Mouse (Mus musculus) myocyte (in vitro differentiated cells): Measurements from ENCODE around the gene Syne2. TPM values are rescaled to one million over a fixed set of nuclear protein-coding genes. Genes with fewer than 3 reads are reported as not detected.

Source experiments
- H3K27me3 ChIP-seq: one replicate; pipeline ENCODE4 v1.6.1; 2011; ENCODE audit not compliant: control insufficient read depth, insufficient read depth, insufficient read length
- H3K36me3 ChIP-seq: one replicate; pipeline ENCODE4 v1.6.1; 2011; ENCODE audit not compliant: control insufficient read depth, insufficient read depth
- H3K4me2 ChIP-seq: one replicate; pipeline ENCODE4 v1.6.1; 2011; ENCODE audit warnings: low read depth, control low read depth
- H3K4me3 ChIP-seq: one replicate; pipeline ENCODE4 v1.5.1; 2011; ENCODE audit warnings: mild to moderate bottlenecking, control low read depth, moderate library complexity
- H3K79me2 ChIP-seq: one replicate; pipeline ENCODE4 v1.6.1; 2011; ENCODE audit not compliant: control insufficient read depth, insufficient read depth
- H3ac ChIP-seq: one replicate; pipeline ENCODE4 v1.6.1; 2011; ENCODE audit not compliant: control insufficient read depth, insufficient read length
- CEBPB ChIP-seq: IDR thresholded peaks from 2 replicates; pipeline ENCODE4 v1.6.1; 2011; ENCODE audit warnings: mild to moderate bottlenecking, moderate library complexity; ENCODE audit not compliant: poor library complexity, insufficient read depth, severe bottlenecking
- E2F4 ChIP-seq: IDR thresholded peaks from one replicate; pipeline ENCODE4 v1.6.1; 2011; ENCODE audit warnings: mild to moderate bottlenecking, control low read depth, moderate library complexity; ENCODE audit not compliant: insufficient read depth
- MAX ChIP-seq: IDR thresholded peaks from one replicate; pipeline ENCODE4 v1.6.1; 2011; ENCODE audit warnings: low read depth, mild to moderate bottlenecking, control low read depth
- MYOD1 ChIP-seq, 3 experiments: IDR thresholded peaks; one replicate each; pipeline ENCODE4 v1.6.1; 2011; ENCODE audit warnings: control low read depth in 2 of 3, low read depth in 2 of 3, mild to moderate bottlenecking in 2 of 3, moderate library complexity in 1 of 3; ENCODE audit not compliant: insufficient read length in 2 of 3, control insufficient read depth in 1 of 3
- MYOG ChIP-seq, 3 experiments: IDR thresholded peaks; one replicate each; pipeline ENCODE4 v1.6.1; 2011; ENCODE audit warnings: control low read depth in 2 of 3, low read depth in 2 of 3, mild to moderate bottlenecking in 2 of 3; ENCODE audit not compliant: insufficient read length in 2 of 3, control insufficient read depth in 1 of 3, insufficient read depth in 1 of 3
- POLR2A ChIP-seq: IDR thresholded peaks from one replicate; pipeline ENCODE4 v1.6.1; 2011; ENCODE audit warnings: low read depth, mild to moderate bottlenecking, control low read depth, moderate library complexity; ENCODE audit not compliant: insufficient read length
- POLR2AphosphoS2 ChIP-seq: IDR thresholded peaks from one replicate; pipeline ENCODE4 v1.6.1; 2011; ENCODE audit warnings: low read depth, control low read depth; ENCODE audit not compliant: insufficient read length
- REST ChIP-seq: IDR thresholded peaks from one replicate; pipeline ENCODE4 v1.6.1; 2011; ENCODE audit warnings: mild to moderate bottlenecking, control low read depth, moderate library complexity; ENCODE audit not compliant: insufficient read depth, insufficient read length
- SRF ChIP-seq: IDR thresholded peaks from one replicate; pipeline ENCODE4 v1.6.1; 2011; ENCODE audit warnings: low read depth; ENCODE audit not compliant: control insufficient read depth, insufficient read length
- TCF12 ChIP-seq: IDR thresholded peaks from one replicate; pipeline ENCODE4 v1.6.1; 2011; ENCODE audit warnings: mild to moderate bottlenecking, control low read depth; ENCODE audit not compliant: poor library complexity, insufficient read depth, severe bottlenecking
- TCF3 ChIP-seq: IDR thresholded peaks from one replicate; pipeline ENCODE4 v1.6.1; 2011; ENCODE audit warnings: low read depth, control low read depth; ENCODE audit not compliant: insufficient read length
- USF1 ChIP-seq: IDR thresholded peaks from one replicate; pipeline ENCODE4 v1.6.1; 2011; ENCODE audit warnings: low read depth, mild to moderate bottlenecking, control low read depth, moderate library complexity
- polyA plus RNA-seq: library from polyadenylated mRNA; unstranded; fragments of >200 nt; fragmentation: generic; extraction: Trizol; gene quantifications from one replicate; pipeline ENCODE4 v1.2.1, GENCODE M21; 2012; ENCODE audit warnings: missing spikeins

Syne2 gene
- polyA plus RNA-seq, 1 experiment: 3.7 TPM

DNA sequence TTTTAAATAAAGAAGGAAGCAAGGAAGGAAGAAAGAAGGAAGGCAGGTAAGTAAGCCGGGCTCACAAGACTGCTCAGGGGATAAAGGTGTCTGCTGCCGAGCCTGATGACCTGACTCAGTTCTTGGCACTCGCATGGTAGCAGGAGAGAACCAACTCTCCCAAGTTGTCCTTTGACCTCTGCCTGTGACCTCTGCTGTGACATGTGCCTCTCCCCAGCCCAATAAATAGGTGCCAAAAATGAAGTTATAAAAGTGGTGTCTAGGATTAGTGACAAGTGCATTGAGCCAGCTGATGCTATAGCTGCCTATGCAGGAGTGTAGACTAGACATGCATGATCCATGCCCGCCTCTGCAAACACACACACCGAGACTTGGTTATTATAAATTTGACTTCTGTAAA is 73.3 kb downstream of the Syne2 start:
- Histone ChIP-seq H3K79me2 (no peaks in the 10 kb centered on the region), H3K36me3 (no peaks in the 10 kb centered on the region), H3K27me3 (no peaks in the 10 kb centered on the region), H3K4me3 (no peak overlapping the region), H3ac (no peak overlapping the region), H3K4me2 (no peak overlapping the region)
- TF ChIP-seq POLR2A (no peak), SRF (no peak), E2F4 (no peak), REST (no peak), TCF12 (no peak), USF1 (no peak), MAX (no peak), TCF3 (no peak), MYOD1 (IDR thresholded peaks at IDR 0.05; ENCODE audit: control insufficient read depth in 1 of 3, insufficient read length in 2 of 3, low read depth in 2 of 3) (no peak)

DNA sequence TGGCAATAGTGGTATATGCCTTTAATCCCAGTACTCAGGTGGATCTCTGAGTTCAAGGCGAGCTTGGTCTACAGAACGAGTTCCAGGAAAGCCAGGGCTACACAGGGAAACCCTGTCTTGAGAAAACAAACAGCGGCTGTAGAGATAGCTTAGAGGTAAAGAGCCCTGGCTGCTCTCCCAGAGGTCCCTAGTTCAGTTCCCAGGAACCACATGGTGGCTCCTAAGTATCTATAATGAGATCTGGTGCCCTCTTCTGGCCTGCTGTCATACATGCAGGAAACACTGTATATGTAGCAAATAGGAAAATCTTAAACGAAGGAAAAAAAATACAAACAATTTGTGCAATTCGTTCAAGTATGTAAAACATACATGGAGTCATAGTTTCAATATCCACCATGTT is 75.5 kb downstream of the Syne2 start:
- no peak overlapping the region for H3K4me2 ChIP-seq
- H3K4me3 ChIP-seq: no peak overlapping the region
- no peaks in the 10 kb centered on the region for H3K27me3 ChIP-seq
- no peaks in the 10 kb centered on the region for H3K36me3 ChIP-seq
- no peaks in the 10 kb centered on the region for H3K79me2 ChIP-seq
- H3ac ChIP-seq: no peak overlapping the region
- TF ChIP-seq POLR2AphosphoS2 (no peak), TCF3 (no peak), SRF (no peak), E2F4 (no peak), USF1 (no peak), MAX (no peak), MYOG (IDR thresholded peaks at IDR 0.05; ENCODE audit: control insufficient read depth in 1 of 3, insufficient read depth in 1 of 3, insufficient read length in 2 of 3, low read depth in 2 of 3) (no peak), TCF12 (no peak), MYOD1 (IDR thresholded peaks at IDR 0.05; ENCODE audit: control insufficient read depth in 1 of 3, insufficient read length in 2 of 3, low read depth in 2 of 3) (no peak), REST (no peak), POLR2A (no peak), CEBPB (no peak)

DNA sequence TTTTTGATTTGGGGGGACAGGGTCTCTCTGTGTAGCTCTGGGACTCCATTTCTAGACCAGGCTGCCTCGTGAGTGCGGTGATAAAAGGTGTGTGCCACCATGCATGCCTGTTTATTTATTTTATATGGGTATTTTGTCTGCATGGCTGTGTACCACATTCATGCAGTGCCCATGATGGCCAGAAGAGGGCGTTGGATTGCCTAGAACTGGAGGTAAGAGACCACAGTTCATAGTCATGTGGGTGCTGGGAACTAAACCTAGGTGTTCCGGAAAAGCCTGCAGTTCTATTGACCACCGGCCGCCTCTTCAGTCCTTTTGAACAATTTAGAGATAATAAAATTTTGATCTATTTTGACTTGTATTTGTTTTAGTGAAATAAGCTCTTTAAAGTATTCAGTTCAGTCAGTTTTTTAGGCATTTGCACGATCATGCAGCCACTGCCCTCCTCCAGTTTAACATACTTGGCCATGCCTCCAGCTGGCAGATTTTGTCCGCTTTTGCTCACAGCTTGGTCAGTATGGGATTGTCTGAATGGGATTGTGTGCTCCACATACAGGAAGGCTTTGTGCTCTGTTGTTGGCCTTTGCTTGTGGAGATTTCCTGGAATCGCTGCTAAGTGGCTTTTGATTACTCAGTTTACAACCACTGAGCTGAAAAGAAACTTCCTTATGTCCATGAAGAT is 76.5 kb downstream of the Syne2 start:
- TF ChIP-seq REST: no peak
- TF ChIP-seq USF1: no peak
- no peak for TF ChIP-seq SRF
- TF ChIP-seq POLR2AphosphoS2: no peak
- TF ChIP-seq MAX: no peak
- no peaks in the 10 kb centered on the region for H3K36me3 ChIP-seq

GRCm38 (mm10) chr12:75894998-75895331 is 77.0 kb downstream of the Syne2 start:
- Histone ChIP-seq H3K4me2 (no peak overlapping the region), H3K36me3 (no peaks in the 10 kb centered on the region), H3K27me3 (no peaks in the 10 kb centered on the region), H3ac (no peak overlapping the region), H3K79me2 (no peaks in the 10 kb centered on the region), H3K4me3 (no peak overlapping the region)
- TF ChIP-seq MAX (no peak), TCF3 (no peak), MYOG (IDR thresholded peaks at IDR 0.05; ENCODE audit: control insufficient read depth in 1 of 3, insufficient read depth in 1 of 3, insufficient read length in 2 of 3, low read depth in 2 of 3) (no peak), POLR2AphosphoS2 (no peak), SRF (no peak), USF1 (no peak), E2F4 (no peak), MYOD1 (IDR thresholded peaks at IDR 0.05; ENCODE audit: control insufficient read depth in 1 of 3, insufficient read length in 2 of 3, low read depth in 2 of 3) (no peak)

More for the DNA sequence above, 76.5 kb downstream of the Syne2 start:
- Histone ChIP-seq H3K27me3 (no peaks in the 10 kb centered on the region), H3ac (no peak overlapping the region), H3K4me3 (no peak overlapping the region), H3K79me2 (no peaks in the 10 kb centered on the region), H3K4me2 (no peak overlapping the region)

GRCm38 (mm10) chr12:75897793-75898192 is 79.9 kb downstream of the Syne2 start:
- H3ac ChIP-seq: no peak overlapping the region
- TF ChIP-seq USF1: peak; percentile 42
- TF ChIP-seq TCF3: no peak
- no peak overlapping the region for H3K4me3 ChIP-seq
- no peaks in the 10 kb centered on the region for H3K27me3 ChIP-seq
- H3K4me2 ChIP-seq: no peak overlapping the region
- no peaks in the 10 kb centered on the region for H3K36me3 ChIP-seq
- H3K79me2 ChIP-seq: no peaks in the 10 kb centered on the region
